Mouse (Mus musculus) embryo, embryonic 11 days (tissue): ENCODE data around the gene Fam89a.
A peak's percentile ranks its signal among the peaks of the same experiment; 100 is the strongest.

Source experiments
- DNase-seq: peaks from one replicate; pipeline ENCODE4 v3.0.0-alpha.2; 2015

The Fam89a gene

GRCm38 (mm10) chr8:124752325-124752862 lies 762 bp upstream of the Fam89a start:
- no peak for DNase-seq

- peak; percentile 50 for DNase-seq
These were observed 441 bp downstream of the Fam89a start for GRCm38 (mm10) chr8:124751191-124751590.

- no peak for DNase-seq
These were observed 5.0 kb downstream of the Fam89a start for GRCm38 (mm10) chr8:124746661-124747060.

GRCm38 (mm10) chr8:124739268-124739667 lies 12.4 kb downstream of the Fam89a start:
- DNase-seq: peak; percentile 22

- no peak for DNase-seq
These were observed 16.2 kb downstream of the Fam89a start for GRCm38 (mm10) chr8:124735371-124735911.

- no peak for DNase-seq
These were observed 18.8 kb downstream of the Fam89a start for GRCm38 (mm10) chr8:124732828-124733227.

GRCm38 (mm10) chr8:124724301-124724700 lies 27.3 kb downstream of the Fam89a start:
- no peak for DNase-seq

- DNase-seq: peak; percentile 97
These were observed 29.6 kb downstream of the Fam89a start, which contains the start of the genes Ttc13 and Arv1 for GRCm38 (mm10) chr8:124721862-124722515. Gene Ttc13, minus strand, starts transcription at chr8:124721983. Gene Arv1, plus strand, starts transcription at chr8:124722139.

- DNase-seq: peak; percentile 8
These were observed 30.4 kb downstream of the Fam89a start for GRCm38 (mm10) chr8:124720938-124721861.

GRCm38 (mm10) chr8:124720133-124720532 lies 31.5 kb downstream of the Fam89a start:
- DNase-seq: no peak

- DNase-seq: no peak
These were observed 35.9 kb downstream of the Fam89a start for GRCm38 (mm10) chr8:124715736-124716135.

- DNase-seq: no peak
These were observed 38.4 kb downstream of the Fam89a start for GRCm38 (mm10) chr8:124713207-124713606.

GRCm38 (mm10) chr8:124705823-124706222 lies 45.8 kb downstream of the Fam89a start:
- no peak for DNase-seq

GRCm38 (mm10) chr8:124704376-124704775 lies 47.3 kb downstream of the Fam89a start:
- DNase-seq: no peak

- DNase-seq: no peak
These were observed 48.1 kb downstream of the Fam89a start for GRCm38 (mm10) chr8:124703526-124703925.

GRCm38 (mm10) chr8:124702183-124702582 lies 49.4 kb downstream of the Fam89a start:
- DNase-seq: no peak

GRCm38 (mm10) chr8:124701023-124701422 lies 50.6 kb downstream of the Fam89a start:
- no peak for DNase-seq

- no peak for DNase-seq
These were observed 51.4 kb downstream of the Fam89a start for GRCm38 (mm10) chr8:124700271-124700670.

GRCm38 (mm10) chr8:124695424-124696100 lies 56.1 kb downstream of the Fam89a start:
- no peak for DNase-seq

GRCm38 (mm10) chr8:124691706-124692105 lies 59.9 kb downstream of the Fam89a start:
- DNase-seq: no peak
